Mouse (Mus musculus) G1E (cell line): ENCODE data around the gene Gpr35.

Source experiments
- CTCF ChIP-seq: IDR thresholded peaks from 2 replicates; pipeline ENCODE4 v1.5.1; 2012; ENCODE audit warnings: low read depth, low read length, inconsistent platforms, mixed read lengths
- GATA1 ChIP-seq: IDR thresholded peaks from 2 replicates; pipeline ENCODE4 v1.6.1; 2012; ENCODE audit warnings: borderline replicate concordance, low read length, inconsistent platforms, mixed read lengths
- POLR2AphosphoS5 ChIP-seq: IDR thresholded peaks from 2 replicates; pipeline ENCODE4 v1.6.1; 2012; ENCODE audit warnings: low read depth, low read length, inconsistent platforms; ENCODE audit not compliant: insufficient replicate concordance
- TAL1 ChIP-seq: conservative IDR thresholded peaks from 2 replicates; pipeline ENCODE4 v1.6.1; 2012; ENCODE audit warnings: low read depth, low read length, inconsistent platforms, mixed read lengths

- TF ChIP-seq CTCF (no peak), GATA1 (no peak), POLR2AphosphoS5 (no peak), TAL1 (no peak)
These were observed 14.2 kb upstream of the Gpr35 start for GRCm38 (mm10) chr1:92936467-92936866.
